Mouse (Mus musculus) duodenum, adult 2 months (tissue): ENCODE results near the gene Sox10. TPM values are rescaled to one million over a fixed set of nuclear protein-coding genes. Genes with fewer than 3 reads are reported as not detected.

Experiments used
- polyA plus RNA-seq: library from polyadenylated mRNA; depleted of rRNA; stranded (reverse); fragments of >200 nt; gene quantifications from 2 replicates; pipeline ENCODE4 v1.2.3, GENCODE M21; 2012; ENCODE audit warnings: low replicate concordance; rRNA removed

Sox10 gene
- polyA plus RNA-seq = 2.8 and 3.6 TPM in 2 replicates

GRCm38 (mm10) chr15:79165140-79165539 lies at the start of gene Sox10:
Gene Sox10, minus strand, starts transcription at chr15:79165240.

GRCm38 (mm10) chr15:79140866-79141565 lies 24.0 kb downstream of the Sox10 start, which contains the start of the genes Polr2f and 1700088E04Rik:
Gene Polr2f, plus strand, starts transcription at chr15:79141009.
Gene 1700088E04Rik, minus strand, starts transcription at chr15:79141253.

GRCm38 (mm10) chr15:79108421-79109320 lies 56.4 kb downstream of the Sox10 start, which contains the start of gene Micall1:
Gene Micall1, plus strand, starts transcription at chr15:79108898.

Other genes starting within 250 kb of the Sox10 start
- 75.9 and 89.4 TPM in 2 replicates for gene Lgals1, start 238.5 kb downstream of the Sox10 start, polyA plus RNA-seq
- 11.1 and 12.5 TPM in 2 replicates for gene Nol12, start 230.3 kb downstream of the Sox10 start, polyA plus RNA-seq
- gene Triobp, start 217.5 kb downstream of the Sox10 start, polyA plus RNA-seq = 49.7 and 55.3 TPM in 2 replicates
- 146 and 201 TPM in 2 replicates for gene H1f0, start 136.8 kb downstream of the Sox10 start, polyA plus RNA-seq
- 8.1 and 19.3 TPM in 2 replicates for gene Galr3, start 123.4 kb downstream of the Sox10 start, polyA plus RNA-seq
- 138 and 175 TPM in 2 replicates for gene Ankrd54, start 102.3 kb downstream of the Sox10 start, polyA plus RNA-seq
- gene Eif3l, start 90.1 kb downstream of the Sox10 start, polyA plus RNA-seq = 66.9 and 77.4 TPM in 2 replicates
- 19.0 and 20.5 TPM in 2 replicates for gene Micall1, start 56.3 kb downstream of the Sox10 start, polyA plus RNA-seq
- 39.5 and 50.7 TPM in 2 replicates for gene Polr2f, start 24.2 kb downstream of the Sox10 start, polyA plus RNA-seq
- gene 1700088E04Rik, start 24.0 kb downstream of the Sox10 start, polyA plus RNA-seq = 0.91 and 1.4 TPM in 2 replicates
- 26.4 and 32.8 TPM in 2 replicates for gene Pick1, start 63.9 kb upstream of the Sox10 start, polyA plus RNA-seq
- 0.09 TPM in 1 of 2 replicates, not detected in the other for gene Gm49486, start 64.2 kb upstream of the Sox10 start, polyA plus RNA-seq
- gene Slc16a8, start 89.5 kb upstream of the Sox10 start, polyA plus RNA-seq = 0.78 and 2.5 TPM in 2 replicates
- gene Baiap2l2, start 120.3 kb upstream of the Sox10 start, polyA plus RNA-seq = 360 and 593 TPM in 2 replicates
- 40.2 and 50.6 TPM in 2 replicates for gene Pla2g6, start 163.2 kb upstream of the Sox10 start, polyA plus RNA-seq
- gene Maff, start 181.4 kb upstream of the Sox10 start, polyA plus RNA-seq = 5.3 and 21.1 TPM in 2 replicates
- gene Tmem184b, start 238.3 kb upstream of the Sox10 start, polyA plus RNA-seq = 97.5 and 100 TPM in 2 replicates